Mouse (Mus musculus): ENCODE measurements around the gene Olfr1411. TPM values are rescaled to one million over a fixed set of nuclear protein-coding genes. Genes with fewer than 3 reads are reported as not detected.

Gene Olfr1411
- total and polyA plus RNA-seq, 3 experiments, result not detected

GRCm38 (mm10) chr1:92596019-92596418 lies 1.8 kb downstream of the Olfr1411 start:
- 0 out of 4 replicates have a peak, but pooled peaks cover 0 to 3% of the 10 kb centered on the region in 2 experiments for H3K4me1 ChIP-seq (ENCODE audit: control insufficient read depth in 1 of 2, insufficient read depth in 2 of 2)
- in situ Hi-C loops (cut with MboI; ENCODE audit: low pct_ligation_motif_present, low pct_unique_long_range_greater_than_20kb, low sequenced_read_pairs), result no loop called here
- no peak overlapping the region for H3K9ac ChIP-seq (ENCODE audit: insufficient read depth, low read depth)
- H3K36me3 ChIP-seq (replicated peaks in 1 of 2; ENCODE audit: control insufficient read depth in 1 of 2, insufficient read depth in 1 of 2, low read length in 1 of 2), result no peaks in the 10 kb centered on the region
- H3K4me2 ChIP-seq (ENCODE audit: insufficient read depth, low read depth, poor library complexity, severe bottlenecking), result no peak overlapping the region
- no peak overlapping the region for H3K4me3 ChIP-seq (replicated peaks in 1 of 3; ENCODE audit: low read depth in 2 of 3, low read length in 2 of 3, poor library complexity in 1 of 3)
- no peaks in the 10 kb centered on the region for H3K79me2 ChIP-seq (replicated peaks; ENCODE audit: control insufficient read depth, extremely low read depth, insufficient read depth, poor library complexity, severe bottlenecking)
- H3K27ac ChIP-seq (ENCODE audit: insufficient read depth, low read depth), result no peak overlapping the region
- TF ChIP-seq E2F4 (IDR thresholded peaks at IDR 0.05; ENCODE audit: insufficient replicate concordance, low read depth, low read length), result no peak
- TF ChIP-seq SMC3 (IDR thresholded peaks at IDR 0.05; ENCODE audit: low read depth, low read length), result no peak
- TF ChIP-seq HCFC1 (IDR thresholded peaks at IDR 0.05; ENCODE audit: low read depth, low read length), result no peak
- no peak for TF ChIP-seq MEF2A (IDR thresholded peaks at IDR 0.05; ENCODE audit: borderline replicate concordance, low read depth, low read length)
- TF ChIP-seq JUND (conservative IDR thresholded peaks at IDR 0.05; ENCODE audit: low read depth, low read length), result no peak
- no peak for TF ChIP-seq NELFE (IDR thresholded peaks at IDR 0.05; ENCODE audit: low read depth, low read length)
- no peak for TF ChIP-seq USF1 (IDR thresholded peaks at IDR 0.05; ENCODE audit: low read depth, low read length)
- TF ChIP-seq TBP (conservative IDR thresholded peaks at IDR 0.05; ENCODE audit: low read depth, low read length), result no peak
- no peak for TF ChIP-seq MAZ (IDR thresholded peaks at IDR 0.05; ENCODE audit: low read depth, low read length)
- TF ChIP-seq KAT2A (IDR thresholded peaks at IDR 0.05; ENCODE audit: insufficient replicate concordance, low read length), result no peak
- no peak for TF ChIP-seq ZKSCAN1 (IDR thresholded peaks at IDR 0.05; ENCODE audit: borderline replicate concordance, low read depth, low read length)
- TF ChIP-seq MAX (IDR thresholded peaks at IDR 0.05; ENCODE audit: low read length), result no peak
- TF ChIP-seq ZMIZ1 (IDR thresholded peaks at IDR 0.05; ENCODE audit: low read depth, low read length), result no peak
- TF ChIP-seq ZC3H11A (IDR thresholded peaks at IDR 0.05; ENCODE audit: low read depth, low read length), result no peak
- no peak for TF ChIP-seq POLR2AphosphoS2 (IDR thresholded peaks at IDR 0.05; ENCODE audit: low read depth, low read length)
- no peak for TF ChIP-seq MXI1 (IDR thresholded peaks at IDR 0.05; ENCODE audit: low read depth, low read length)
- TF ChIP-seq JUN (IDR thresholded peaks at IDR 0.05; ENCODE audit: insufficient read depth, low read depth, low read length), result no peak
- TF ChIP-seq NRF1 (IDR thresholded peaks at IDR 0.05; ENCODE audit: low read depth, low read length), result no peak
- no peak for TF ChIP-seq POLR2A (IDR thresholded peaks at IDR 0.05; ENCODE audit: low read depth, low read length)
- DNase-seq (ENCODE audit: extremely low read depth), result no peak
- dilution Hi-C loops (cut with MboI; ENCODE audit: extremely low pct_ligation_motif_present, extremely low pct_unique_long_range_greater_than_20kb, low sequenced_read_pairs), result no loop called here
- H3K27me3 ChIP-seq (replicated peaks), result peaks cover 75% of the 10 kb centered on the region
- no peaks in the 10 kb centered on the region for H3K9me3 ChIP-seq (replicated peaks; ENCODE audit: low read length)

GRCm38 (mm10) chr1:92605482-92605881 lies 11.3 kb downstream of the Olfr1411 start, which contains the start of gene Olfr1410:
Gene Olfr1410, plus strand, starts transcription at chr1:92605782.
- no peak within 1 kb of the TSS for H3K9ac ChIP-seq (ENCODE audit: insufficient read depth, low read depth)
- no peak for TF ChIP-seq SMC3 (IDR thresholded peaks at IDR 0.05; ENCODE audit: low read depth, low read length)
- no peak for TF ChIP-seq POLR2AphosphoS2 (IDR thresholded peaks at IDR 0.05; ENCODE audit: low read depth, low read length)
- TF ChIP-seq PAX5 (IDR thresholded peaks at IDR 0.05; ENCODE audit: low read length), result no peak
- TF ChIP-seq GABPA (IDR thresholded peaks at IDR 0.05; ENCODE audit: insufficient replicate concordance, low read depth, low read length), result no peak
- no peak for TF ChIP-seq TCF12 (IDR thresholded peaks at IDR 0.05; ENCODE audit: low read depth, low read length)
- TF ChIP-seq JUND (conservative IDR thresholded peaks at IDR 0.05; ENCODE audit: low read depth, low read length), result no peak
- TF ChIP-seq USF1 (IDR thresholded peaks at IDR 0.05; ENCODE audit: low read depth, low read length), result no peak
- no peak for DNase-seq (ENCODE audit: extremely low read depth)
- H3K4me3 ChIP-seq (replicated peaks in 1 of 3; ENCODE audit: low read depth in 2 of 3, low read length in 2 of 3, poor library complexity in 1 of 3), result no peak within 1 kb of the TSS
- dilution Hi-C loops (cut with MboI; ENCODE audit: extremely low pct_ligation_motif_present, extremely low pct_unique_long_range_greater_than_20kb, low sequenced_read_pairs) (no loop called here), in situ Hi-C loops (cut with MboI; ENCODE audit: low pct_ligation_motif_present, low pct_unique_long_range_greater_than_20kb, low sequenced_read_pairs) (loop anchor here (10.0 kb wide), 1 partner anchor 691 kb away; no protein-coding TSS in a partner anchor)
- peaks cover 0 to 2% of the 10 kb centered on the region in 2 experiments; a peak in 1 of 4 replicates for H3K4me1 ChIP-seq (ENCODE audit: control insufficient read depth in 1 of 2, insufficient read depth in 2 of 2)
- no peak within 1 kb of the TSS for H3K4me2 ChIP-seq (ENCODE audit: insufficient read depth, low read depth, poor library complexity, severe bottlenecking)
- H3K9me3 ChIP-seq (replicated peaks; ENCODE audit: low read length), result peaks cover 5% of the 10 kb centered on the region
- H3K79me2 ChIP-seq (replicated peaks; ENCODE audit: control insufficient read depth, extremely low read depth, insufficient read depth, poor library complexity, severe bottlenecking), result no peaks in the 10 kb centered on the region
- no peaks in the 10 kb centered on the region for H3K36me3 ChIP-seq (replicated peaks in 1 of 2; ENCODE audit: control insufficient read depth in 1 of 2, insufficient read depth in 1 of 2, low read length in 1 of 2)
- H3K27ac ChIP-seq (ENCODE audit: insufficient read depth, low read depth), result no peak within 1 kb of the TSS
- H3K27me3 ChIP-seq (replicated peaks), result peaks cover 94% of the 10 kb centered on the region

All from CH12.LX (cell line).